Mouse (Mus musculus) cerebellum, adult 9-11 months (tissue): ENCODE measurements at regions not wholly inside any gene's neighbourhood (a gene's known extent, or its start where the extent isn't known, plus 50 kb on each side); places are given as distances from the start of the nearest gene placed in this dataset.

Experiments
- DNase-seq: peaks from one replicate; pipeline ENCODE4 v3.0.0; 2022

DNA sequence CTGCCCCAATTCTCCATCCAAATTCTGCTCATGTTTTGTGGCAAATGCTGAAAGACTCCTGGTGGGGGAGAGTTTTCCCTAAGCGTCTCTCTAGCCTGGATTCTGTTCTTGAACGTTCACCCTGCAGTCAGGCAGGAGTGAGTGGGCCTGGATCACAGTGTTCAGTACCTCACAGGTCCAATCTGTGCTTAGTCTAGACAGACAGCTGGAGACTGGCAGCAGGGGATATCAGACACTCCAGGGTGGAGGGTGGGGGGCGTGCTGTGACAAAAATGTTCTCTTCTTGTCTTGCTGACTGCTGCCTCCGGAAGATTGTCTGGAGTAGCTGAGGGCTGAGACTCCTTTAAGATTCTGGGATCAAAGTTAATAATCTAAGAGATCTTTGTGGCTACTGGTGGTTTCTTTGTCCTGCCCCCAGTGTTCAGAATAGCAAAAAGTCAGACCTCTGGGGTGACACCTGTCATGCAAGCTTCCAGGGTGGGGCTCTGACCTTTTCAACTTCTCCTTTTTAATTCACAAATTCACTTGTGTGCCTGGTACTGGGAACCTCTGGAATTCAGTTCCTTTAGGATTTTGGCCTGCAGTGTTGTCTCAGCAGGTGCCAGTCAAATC lies 319.0 kb upstream of the Trib2 start:
- DNase-seq = no peak

DNA sequence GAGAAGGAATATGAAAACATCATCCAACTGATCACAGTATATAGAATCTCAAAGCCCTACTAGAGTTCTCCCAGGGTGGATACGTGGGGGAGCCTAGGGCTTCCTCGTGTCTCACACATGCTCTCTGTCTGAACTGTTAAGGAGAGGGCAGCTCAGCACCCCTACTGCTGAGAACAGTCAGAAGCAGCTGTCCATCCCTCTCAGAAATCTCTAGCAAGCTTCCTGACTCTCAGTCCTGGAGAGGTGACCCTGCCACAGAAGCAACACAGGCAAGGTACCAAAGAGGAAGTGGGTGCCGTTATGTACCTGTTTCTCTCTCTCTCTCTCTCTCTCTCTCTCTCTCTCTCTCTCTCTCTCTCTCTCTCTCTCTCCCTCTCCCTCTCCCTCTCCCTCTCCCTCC lies 317.7 kb upstream of the Trib2 start:
- no peak for DNase-seq

- no peak for DNase-seq
These were observed 316.5 kb upstream of the Trib2 start for GRCm38 (mm10) chr12:16133253-16133652.

- DNase-seq = no peak
These were observed 315.0 kb upstream of the Trib2 start for GRCm38 (mm10) chr12:16131740-16132077.

DNA sequence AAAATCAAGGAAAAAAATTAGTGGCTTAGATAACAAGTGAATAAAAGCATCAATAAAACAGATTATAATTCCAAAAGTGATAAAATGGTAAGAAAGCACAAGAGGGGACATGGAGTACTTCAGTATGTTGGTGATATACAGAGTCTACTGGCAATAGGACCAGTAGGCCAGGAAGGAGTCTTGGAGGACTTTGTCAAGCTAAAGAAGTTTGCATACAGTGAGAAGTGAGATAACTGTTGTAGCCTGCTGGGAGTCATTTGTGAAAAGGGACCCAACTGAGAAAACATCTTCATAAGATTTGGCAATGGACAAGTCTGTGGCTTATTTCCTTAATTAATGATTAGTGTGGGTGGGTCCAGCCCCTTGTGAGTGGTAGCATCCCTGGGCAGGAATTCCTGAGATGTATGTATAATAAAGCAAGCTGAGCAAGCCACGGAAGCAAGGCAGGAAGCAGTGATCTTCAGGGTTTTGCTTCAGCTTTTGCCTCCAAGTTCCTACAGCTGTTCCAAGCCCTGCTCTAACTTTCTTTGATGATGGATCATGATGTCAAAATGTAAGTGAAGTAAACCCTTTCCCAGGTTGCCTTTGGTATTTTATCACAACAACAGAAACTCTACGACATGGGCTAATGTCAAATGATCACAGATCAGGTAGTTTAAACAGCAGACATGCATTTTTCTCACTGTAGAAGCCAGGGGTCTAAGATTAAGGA lies 314.5 kb upstream of the Trib2 start:
- no peak for DNase-seq

GRCm38 (mm10) chr12:16130605-16131004 lies 313.9 kb upstream of the Trib2 start:
- no peak for DNase-seq

GRCm38 (mm10) chr12:16129923-16130322 lies 313.2 kb upstream of the Trib2 start:
- no peak for DNase-seq

DNA sequence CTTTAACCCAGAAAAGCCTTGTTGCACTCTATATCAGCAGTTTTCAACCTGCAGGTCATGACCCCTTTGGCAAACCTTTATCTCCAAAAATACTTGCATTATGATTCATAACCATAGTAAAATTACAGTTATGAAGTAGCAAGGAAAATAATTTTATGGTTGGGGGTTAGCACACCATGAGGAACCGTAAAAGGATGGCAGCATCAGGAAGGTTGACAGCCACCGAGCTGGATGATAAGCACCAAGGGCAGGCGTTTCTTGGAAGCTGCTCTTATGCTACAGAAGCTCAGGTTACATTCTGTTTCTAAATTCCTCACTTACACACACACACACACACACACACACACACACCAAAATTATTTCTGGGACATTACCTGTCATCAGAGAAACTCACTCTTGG lies 312.5 kb upstream of the Trib2 start:
- no peak for DNase-seq

DNA sequence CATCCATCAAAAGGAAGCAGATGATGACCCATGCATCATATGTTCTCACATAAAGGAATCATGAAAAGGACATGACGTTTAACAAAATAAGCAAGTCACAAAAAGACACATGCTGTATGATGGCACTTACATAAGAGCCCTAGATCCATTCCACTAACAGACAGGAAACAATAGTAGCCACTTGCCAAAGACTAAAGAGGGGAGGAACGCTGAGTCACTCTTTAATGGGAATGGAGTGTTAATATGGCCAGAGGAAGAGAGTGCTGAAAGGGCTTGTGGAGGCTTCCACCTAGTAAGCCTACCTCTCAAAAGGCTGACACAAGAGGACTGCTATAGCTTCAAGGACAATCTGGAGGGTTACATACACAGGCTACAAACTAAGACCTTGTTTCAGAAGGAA lies 308.2 kb upstream of the Trib2 start:
- no peak for DNase-seq

- DNase-seq = no peak
These were observed 305.8 kb upstream of the Trib2 start for GRCm38 (mm10) chr12:16122353-16123127.

DNA sequence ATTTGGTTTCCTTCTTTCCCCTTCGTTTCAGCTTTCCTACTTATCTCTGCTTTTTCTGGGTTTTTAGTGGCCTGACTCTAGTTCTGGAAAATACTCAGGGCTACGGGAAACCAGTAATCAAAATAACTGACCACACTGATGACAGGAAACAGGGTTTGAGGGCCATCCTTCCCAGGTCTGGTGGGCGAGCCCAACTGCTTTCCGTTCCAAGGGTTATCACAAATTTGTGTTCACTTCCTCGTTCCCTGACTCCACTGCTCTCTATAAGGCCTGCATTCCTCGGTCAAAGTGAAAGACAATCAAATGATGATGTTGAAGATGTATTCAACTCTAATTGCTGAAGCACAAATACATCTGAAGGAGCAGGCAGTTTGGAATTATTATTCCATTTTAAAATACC lies 305.1 kb upstream of the Trib2 start:
- DNase-seq = no peak

GRCm38 (mm10) chr12:16118710-16119109 lies 302.0 kb upstream of the Trib2 start:
- DNase-seq = no peak

DNA sequence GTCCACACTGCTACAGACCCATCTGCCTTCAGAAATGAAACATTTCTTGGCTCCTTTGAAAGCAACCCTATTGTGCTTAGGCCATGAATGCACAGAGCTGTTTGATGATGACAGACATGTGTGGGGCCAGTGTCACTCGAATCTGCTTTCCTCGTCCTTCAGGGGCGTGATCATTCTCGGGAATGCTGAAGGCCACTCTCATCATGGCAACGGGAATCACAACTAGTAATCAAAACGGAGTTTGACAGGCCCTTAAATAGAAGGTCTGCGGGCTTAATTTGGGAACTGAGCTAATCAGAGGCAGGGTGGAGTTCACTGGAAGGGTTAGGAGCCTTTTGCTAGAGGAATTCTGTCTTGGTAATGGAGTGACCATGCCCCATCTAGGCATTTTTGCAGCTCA lies 290.2 kb upstream of the Trib2 start:
- no peak for DNase-seq

DNA sequence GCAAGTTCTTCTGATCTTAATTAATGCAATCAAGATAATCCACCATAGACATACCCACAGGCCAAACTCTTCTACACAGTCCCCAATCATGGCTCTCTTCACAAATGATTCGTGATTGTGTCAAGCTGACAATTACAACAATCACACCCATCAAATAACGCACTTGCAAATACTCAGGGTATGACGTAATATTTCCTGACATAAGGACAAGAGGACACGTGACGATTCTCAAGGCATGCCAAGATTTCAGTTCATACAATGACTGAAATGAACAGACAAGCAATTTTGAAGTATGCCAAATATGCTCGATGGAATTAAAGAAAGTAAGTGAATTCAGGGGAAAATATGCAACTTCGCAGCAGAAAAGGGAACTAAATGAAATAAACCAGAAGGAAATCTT lies 282.1 kb upstream of the Trib2 start:
- DNase-seq = no peak

DNA sequence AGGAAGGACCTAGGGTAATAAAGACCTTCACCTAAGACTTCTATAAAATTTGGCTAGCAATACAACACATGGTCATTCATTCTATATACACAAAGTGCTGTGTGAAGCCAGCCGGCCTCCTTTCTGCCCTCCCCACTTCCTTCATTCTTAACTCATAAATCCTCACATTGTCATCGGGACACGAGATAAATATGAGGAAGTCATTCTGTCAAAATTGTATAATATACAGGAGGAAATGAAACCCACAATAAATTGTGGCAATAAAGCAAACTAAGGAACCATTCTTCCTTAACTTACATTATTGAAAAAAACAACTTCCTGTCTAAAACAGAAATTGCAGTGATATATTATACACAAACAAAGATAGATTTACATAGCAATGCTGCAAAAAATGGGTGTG lies 275.9 kb upstream of the Trib2 start:
- DNase-seq = no peak

DNA sequence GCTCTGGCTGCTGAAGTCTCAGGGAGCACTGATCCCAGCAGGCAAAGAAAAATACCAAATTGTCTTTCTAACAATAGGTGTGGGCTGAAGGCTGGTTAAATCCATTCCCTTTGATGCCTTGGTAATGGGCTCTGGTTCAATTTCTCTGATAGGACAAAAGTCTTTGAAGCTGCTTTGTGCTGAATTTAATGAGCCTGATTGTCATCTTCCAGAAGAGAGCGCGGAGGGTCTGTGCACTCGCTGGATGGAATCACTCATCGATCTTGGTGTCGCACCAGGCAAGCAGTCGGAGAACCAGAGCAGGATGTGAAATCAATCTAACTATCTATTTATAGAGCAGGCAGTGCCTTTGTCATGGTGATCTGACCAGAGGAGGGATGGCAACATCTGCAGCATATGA lies 274.6 kb upstream of the Trib2 start:
- no peak for DNase-seq

DNA sequence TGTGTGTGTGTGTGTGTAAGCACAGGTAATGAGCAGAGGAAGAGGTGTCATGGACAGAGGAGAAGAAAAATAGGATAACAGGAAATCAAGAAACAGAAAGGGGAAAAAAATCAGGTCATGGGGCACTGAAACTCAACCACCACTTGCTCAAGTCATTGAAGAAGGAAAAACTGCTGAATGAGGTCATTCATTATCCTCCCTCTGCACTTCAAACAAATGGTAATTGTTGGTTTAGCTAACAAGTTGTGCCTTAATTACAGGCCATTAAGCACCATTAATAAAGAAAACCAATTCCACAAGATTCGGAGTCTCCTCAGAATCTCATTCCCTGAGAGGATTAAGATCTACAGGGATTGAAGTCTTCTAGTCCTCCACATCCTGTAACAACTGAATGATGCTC lies 266.5 kb upstream of the Trib2 start:
- DNase-seq = no peak

- no peak for DNase-seq
These were observed 260.5 kb upstream of the Trib2 start for GRCm38 (mm10) chr12:16077215-16077614.

DNA sequence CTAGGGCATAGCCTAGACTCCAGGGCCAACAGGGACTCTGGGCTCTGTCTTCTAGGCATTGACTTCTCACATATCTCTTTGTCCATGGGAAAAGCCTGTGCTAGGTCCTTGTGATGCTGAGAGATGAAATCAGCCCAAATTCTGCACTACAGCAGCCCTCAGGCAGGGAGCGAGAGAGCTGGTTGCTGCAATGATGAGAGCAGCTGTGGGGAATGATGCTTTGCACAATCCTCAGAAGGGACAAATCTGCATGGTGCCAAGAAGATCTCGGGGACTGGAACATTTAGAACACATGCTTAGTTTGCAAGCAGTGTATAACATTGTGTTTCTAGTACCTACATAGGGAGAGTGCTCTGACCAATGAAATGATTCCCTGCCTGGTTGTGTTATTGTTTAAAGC lies 259.2 kb upstream of the Trib2 start:
- DNase-seq = no peak

DNA sequence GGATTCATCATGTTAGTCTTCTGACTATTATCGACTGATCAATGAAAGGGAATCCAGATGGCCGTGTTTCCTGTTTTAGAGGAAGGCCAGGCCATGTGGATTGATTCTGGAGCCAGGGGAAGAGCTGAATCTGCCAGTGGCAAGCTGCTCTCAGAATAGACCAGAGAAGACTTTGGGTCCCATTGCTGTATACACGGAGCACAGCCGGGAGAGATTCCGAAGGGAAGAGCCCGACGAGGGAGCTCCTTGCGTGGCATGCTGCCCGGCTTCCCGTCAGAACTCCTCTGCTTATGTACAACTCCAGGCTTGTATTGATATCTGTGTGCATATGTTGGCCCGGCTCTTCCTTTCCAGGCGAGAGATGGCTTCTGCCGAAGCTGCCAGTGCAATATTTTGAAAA lies 252.2 kb upstream of the Trib2 start:
- DNase-seq = no peak

DNA sequence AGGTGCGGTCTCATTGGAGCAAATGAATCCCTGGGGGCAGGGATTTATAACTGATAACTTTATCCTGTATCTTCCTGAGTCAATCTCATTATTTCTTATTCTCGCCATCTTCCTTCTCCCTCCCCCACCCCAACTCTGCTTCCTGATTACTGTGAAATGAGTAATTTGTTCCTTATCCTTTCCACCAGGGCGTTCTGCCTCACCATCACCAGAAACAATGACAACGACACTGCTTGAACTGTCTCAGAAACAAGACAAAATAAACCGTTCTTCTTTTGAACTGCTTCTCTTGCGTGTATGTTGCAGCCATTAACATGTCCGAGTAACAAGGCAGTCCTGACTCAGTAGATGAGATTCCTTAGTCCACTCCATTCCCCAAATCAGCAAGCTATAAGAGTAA lies 246.0 kb upstream of the Trib2 start:
- DNase-seq = no peak

DNA sequence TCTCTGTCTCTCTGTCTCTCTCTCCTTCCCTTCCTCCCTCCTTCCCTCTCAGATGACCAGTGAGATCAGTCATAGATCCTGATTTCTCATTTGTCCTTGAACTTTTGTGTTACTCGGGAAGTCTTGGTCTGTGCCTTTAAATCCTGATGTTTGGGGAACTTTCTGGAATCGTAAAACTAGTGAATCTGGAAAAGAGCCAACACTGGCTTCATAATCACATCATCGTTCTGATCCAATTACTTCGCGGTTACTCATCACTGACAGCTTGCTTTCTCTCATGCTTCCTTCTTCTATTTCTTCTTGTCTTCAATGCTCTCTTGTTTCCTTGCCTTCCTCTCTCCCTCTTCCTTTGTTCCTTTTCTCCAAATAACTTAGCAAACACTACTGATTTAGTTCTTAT lies 243.7 kb upstream of the Trib2 start:
- DNase-seq = no peak

DNA sequence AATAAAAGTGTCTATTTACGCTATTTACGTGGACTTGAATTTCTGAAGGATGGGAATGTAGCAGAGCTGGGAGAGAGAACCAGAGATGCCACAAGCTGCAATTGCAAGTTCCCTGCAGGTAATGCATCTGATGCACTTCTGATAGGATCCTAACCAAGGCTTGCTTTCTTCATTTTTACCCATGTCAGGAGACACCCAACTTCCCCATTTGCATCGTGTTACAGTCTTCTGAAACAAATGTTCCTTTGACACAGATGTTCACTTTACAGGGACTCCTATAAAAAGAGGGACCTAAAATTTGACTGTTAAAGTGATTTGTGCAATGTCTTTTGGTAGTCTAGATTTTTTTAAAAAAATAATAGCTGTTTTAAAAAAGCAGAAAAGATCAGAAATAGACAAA lies 241.5 kb upstream of the Trib2 start:
- no peak for DNase-seq

GRCm38 (mm10) chr12:16056831-16057230 lies 240.1 kb upstream of the Trib2 start:
- DNase-seq = no peak

- no peak for DNase-seq
These were observed 239.5 kb upstream of the Trib2 start for GRCm38 (mm10) chr12:16056216-16056615.
